Mouse (Mus musculus) ovary, postnatal 36 days (tissue): ENCODE data around the gene Rad51b.

Experiments used
- DNase-seq: peaks from one replicate; pipeline ENCODE4 v3.0.0; 2022; ENCODE audit warnings: low spot score, mixed read lengths

Rad51b gene

DNA sequence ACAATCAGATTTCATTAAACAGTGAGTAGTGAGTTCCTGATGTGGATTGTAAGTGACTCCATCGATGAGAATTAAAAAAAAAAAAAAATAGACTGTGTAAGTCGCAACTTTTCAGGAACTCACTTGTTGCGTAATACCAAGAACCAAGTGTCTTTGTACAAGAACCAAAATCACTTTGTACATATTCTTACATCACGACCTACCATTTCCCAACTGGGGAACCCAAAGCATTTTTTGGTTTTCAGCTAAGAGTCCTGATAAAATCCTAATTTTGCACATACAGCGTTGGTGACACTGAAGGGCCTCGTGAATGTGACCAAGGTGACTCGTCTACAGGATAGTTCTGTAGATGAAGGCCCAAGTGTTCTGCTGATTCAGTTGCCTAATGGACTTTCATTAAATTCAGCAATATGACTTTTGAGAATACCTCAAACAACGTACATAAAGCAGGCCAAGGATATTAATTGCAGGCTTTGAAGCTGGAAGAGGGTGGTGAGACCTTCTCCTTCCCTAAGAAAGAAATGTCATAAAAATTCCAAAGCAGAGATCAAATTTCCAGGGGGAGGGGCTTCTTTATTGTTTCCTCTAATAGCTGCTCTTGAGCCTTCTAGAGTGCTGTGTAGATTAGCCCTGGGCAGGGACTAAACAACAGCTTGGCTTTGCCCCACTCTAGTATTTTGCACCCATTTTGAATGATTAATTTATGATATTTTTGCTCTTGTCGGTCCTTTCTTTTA is 316.9 kb downstream of the Rad51b start:
- no peak for DNase-seq

DNA sequence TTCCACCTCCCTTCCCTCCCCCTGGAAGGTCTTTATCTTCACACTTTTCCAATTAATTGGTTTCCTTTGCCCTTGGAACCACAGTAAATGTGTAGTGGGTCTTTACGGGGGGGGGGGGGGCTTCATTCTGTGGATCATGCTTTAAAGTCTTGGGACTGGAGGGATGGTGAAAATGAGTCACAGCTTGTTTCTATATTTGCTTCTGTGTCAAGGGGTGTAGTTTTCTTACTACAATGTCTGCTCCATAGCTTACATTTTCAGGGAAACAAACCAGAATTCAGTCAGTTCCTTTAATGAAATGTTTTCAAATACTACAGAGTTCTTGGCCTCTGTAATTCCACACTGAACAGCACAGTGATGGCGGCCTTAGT is 317.5 kb downstream of the Rad51b start:
- no peak for DNase-seq

- DNase-seq, result no peak
Measured at GRCm38 (mm10) chr12:79615717-79616316, 318.7 kb downstream of the Rad51b start.

DNA sequence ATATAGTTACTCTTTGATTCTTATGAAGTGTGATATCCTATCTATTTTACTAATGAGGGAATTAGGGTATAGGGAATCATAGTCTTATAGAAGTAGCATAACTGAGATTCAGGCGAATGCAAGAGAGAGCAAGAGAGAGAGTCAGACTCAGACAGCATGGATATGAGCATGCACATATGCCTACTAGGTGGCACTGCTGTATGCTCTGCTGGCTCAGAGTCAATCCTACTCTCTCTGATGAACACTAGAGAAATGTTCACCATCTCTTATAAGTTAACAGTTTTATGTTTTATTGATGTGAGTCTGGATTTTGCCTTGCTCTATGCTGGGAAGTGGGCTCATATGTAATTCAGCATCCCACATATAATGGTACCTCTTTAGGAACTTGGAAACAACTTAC is 321.9 kb downstream of the Rad51b start:
- no peak for DNase-seq

- no peak for DNase-seq
Measured at GRCm38 (mm10) chr12:79620693-79621092, 323.6 kb downstream of the Rad51b start.

DNA sequence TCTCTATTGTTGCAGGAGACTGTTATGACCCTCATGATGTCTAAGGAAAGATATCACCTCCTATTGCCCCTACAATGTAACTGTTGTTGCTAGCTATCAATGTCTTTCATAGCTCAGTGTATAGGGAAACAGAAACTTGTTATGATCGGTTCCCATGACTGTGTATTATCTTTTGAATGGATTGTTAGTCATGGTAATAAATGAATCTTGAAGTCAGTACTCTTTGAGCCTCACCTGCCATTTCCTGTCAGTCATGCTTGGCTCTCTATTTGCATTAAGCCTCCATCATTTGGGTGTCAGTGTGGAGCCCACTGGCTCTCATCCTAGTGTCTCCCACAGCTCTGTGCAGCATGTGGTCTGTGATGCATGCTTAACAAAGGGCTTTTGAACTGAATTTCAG is 326.2 kb downstream of the Rad51b start:
- DNase-seq, result no peak

DNA sequence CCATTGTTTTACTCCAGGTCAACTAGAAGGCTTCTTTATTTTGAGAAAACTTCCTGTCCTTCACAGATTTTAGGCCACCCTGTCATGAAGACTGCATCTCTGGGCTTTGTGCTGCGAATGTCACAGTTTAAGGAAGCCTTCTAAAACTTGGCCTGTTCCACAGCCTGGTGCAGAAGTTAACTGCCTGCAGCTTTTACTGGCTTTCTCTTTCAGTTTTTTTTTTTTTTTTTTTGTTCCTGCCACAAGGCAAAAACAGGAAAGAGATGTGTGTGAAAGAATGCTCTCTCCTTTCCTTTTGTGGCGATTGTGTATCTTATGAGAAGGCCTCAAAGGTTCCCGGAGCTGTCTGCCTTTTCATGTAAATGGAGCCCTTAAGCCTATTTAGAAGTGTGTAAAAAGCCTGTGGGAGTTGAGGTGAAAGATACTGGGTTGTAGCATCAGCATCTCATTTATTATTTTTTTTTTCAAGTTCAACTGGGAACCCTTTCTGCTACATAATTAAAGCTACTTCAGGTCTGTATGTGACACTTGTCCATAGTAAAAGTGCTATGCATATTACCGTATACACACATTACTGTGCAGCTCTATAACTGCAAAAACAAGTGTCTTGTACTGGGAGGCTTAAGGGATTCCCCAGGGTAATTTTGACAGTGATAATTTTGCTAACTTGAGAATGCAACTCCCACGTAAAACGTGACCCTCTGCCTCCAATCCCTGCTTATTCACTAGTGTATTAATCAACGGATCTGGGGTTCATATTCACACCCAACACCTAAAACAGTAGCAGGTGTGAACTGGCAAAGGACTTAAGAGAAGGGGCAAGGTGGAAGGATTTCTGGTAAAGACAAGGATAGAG is 328.8 kb downstream of the Rad51b start:
- no peak for DNase-seq

DNA sequence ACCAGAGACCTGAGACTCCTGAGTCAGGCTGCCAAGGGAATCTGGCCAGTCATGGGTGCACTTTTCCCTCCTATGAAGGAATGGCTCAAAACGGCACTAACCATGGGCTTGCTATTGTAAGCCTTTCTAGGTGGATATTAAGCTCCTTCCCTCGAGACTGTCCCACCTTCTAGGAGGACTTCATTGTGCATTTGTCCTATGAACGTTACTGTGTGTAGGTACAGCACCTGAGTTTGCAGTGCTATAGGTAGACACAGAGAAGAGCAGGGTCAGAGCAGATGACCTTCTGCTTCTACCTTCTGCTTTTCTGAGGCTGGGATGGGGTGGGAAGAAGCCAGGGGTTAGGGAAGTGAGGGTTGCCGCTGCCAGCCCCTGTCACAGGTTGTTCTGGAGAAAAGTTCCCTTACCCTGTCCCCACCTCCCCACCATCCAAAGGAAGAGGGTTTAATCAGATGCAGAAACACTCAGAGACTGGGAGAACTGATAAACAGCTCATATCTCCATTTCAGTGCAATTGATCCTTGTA is 329.5 kb downstream of the Rad51b start:
- no peak for DNase-seq

DNA sequence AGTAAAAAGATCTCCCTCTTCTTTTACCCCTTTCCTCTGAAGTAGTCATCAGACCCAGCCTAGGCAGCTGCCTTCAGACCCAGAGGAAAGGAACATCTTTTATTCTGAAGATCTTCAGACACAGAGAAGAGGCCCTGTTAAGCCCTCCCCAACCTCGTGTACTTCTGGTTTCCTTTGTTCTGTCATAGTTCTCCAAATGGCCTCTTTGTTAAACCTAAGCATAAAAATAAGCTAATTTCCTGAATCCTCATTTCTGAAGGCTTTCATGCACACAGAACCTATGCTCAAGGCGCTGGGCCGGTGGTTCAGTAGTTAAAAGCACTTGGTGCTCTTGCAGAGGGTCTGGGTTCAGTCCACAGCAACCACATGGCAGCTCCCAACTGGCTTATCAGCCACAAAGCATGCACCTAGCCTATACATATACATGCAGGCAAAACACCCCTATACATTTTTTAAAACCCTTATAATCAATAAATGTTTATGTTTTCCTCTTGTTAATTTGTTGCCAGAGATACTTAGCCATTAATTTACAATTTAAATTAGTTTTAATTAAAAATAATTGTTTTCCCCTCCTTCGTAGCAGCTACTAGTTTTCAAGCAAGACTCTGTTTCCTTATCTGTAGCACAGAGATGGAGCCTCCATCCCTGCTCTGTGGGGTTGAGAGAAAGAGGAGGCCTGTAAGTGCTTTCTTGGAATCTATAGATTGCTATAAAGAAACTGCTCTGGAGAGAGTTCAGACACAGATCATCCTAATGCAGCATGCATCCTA is 330.5 kb downstream of the Rad51b start:
- DNase-seq, result no peak

GRCm38 (mm10) chr12:79628121-79628774 is 331.2 kb downstream of the Rad51b start:
- DNase-seq, result no peak

DNA sequence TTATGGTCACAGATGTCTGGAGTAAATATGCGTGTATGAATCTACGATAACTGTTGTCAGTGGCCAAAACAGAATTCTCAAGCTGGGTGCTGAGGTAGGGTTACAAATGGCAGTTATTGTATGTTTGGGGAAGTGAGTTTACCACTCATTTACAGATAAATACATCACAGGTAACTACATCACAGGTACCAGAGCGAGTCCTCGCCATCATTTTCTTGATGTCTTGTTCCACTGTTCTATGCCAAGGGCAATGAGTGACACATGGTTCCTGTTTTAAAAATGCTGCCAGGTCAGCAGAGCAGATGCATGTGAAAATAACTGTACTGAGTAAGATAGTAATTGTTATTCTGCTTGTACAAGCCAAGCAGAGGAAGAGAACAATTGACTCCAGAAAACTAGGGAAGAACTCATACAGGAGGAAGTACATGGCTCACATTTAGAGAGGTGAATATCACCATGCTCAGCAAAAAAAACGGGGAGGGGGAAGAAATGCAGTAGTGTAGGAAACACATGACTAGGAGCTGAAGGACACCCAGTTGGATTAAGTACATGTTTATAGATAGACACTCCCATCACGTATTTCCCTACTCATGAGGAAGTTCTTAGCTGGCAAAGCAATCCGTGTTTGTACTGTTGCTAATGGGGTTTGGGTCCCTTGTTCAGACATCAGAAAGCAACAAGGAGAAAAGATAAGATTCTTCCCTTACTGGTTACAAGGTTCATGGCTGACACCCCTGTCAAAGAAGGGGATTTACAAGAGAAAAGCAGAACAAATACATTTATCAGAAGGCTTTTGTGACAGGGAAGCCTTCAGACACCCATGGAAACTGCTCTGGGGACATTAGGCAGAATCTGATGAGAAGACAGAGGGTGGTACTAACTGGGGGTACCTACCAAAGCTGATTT is 333.1 kb downstream of the Rad51b start:
- no peak for DNase-seq

- no peak for DNase-seq
Measured at GRCm38 (mm10) chr12:79633458-79634106, 336.5 kb downstream of the Rad51b start.

DNA sequence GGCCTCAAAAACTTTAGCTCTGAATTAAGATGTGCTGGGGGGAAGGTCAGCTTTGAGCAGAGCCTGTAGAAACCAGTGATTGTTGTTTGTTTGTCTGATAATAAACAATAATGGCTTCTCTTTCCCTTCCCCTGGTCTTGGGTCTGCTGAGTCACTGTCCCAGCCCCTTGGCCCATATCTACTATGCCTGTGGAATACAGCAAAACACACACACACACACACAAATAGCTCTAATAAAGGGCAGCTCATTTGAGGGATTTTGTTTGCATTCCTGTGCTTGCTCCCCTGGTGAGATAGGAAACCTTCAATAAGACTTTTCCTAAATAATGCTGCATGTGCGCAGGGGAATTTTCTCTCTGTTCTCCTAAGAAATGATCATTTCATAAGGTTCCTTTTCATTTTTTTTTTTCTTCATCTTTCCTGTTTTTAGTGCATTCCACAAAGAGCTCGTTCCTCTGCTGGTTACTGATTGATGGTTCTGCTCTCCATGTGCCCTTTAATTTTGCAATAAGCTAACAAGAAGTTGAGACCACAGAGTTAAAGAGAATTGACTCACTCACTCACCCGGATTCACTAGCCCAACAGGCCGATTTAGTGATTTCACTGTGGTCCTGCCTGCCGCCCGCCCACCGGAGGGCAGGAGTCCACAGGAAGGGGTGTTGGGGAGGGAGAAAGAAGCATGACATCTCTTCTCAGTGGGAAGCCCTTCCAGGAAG is 344.6 kb downstream of the Rad51b start:
- DNase-seq, result peak; percentile 30

- DNase-seq, result no peak
Measured at GRCm38 (mm10) chr12:79642715-79643114, 345.6 kb downstream of the Rad51b start.

DNA sequence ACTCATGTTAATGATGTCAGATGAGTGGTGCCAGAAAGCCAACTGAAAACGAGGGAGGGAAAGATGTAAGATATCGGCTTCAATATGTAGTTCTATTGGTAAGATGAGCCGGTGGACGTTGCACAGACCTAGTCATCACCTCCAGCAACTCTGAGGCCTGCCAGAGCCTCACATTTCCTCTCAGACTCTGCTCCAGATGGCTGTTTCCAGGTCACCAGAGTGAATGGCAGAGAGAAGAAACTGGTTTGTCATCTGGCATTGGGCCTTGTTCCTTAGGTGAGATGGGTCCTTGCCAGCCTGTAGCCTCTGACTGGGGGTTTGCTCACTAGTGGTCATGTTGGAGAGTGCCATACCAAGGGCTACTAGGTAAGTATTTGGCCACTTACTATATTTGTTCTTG is 348.6 kb downstream of the Rad51b start:
- no peak for DNase-seq

- no peak for DNase-seq
Measured at GRCm38 (mm10) chr12:79646646-79647164, 349.6 kb downstream of the Rad51b start.

- DNase-seq, result no peak
Measured at GRCm38 (mm10) chr12:79647382-79647781, 350.3 kb downstream of the Rad51b start.

DNA sequence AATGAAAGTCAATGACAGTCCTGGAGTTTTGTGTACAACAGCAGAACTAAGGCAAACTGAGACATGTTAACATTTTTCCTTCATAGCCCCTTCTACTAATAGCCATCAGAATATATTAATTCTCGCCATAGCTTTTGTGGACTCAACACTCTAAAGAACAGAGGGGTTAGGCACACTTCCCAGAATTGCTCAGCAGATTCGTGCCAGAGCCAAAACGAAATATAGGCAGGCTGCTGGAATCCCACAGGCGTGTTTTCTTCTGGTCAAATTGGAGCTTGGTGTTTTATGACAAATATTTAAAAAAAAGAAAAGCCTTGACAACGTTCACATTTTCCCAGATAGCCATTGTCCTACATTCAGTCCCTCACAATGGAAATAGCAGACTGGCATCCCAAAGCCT is 350.9 kb downstream of the Rad51b start:
- DNase-seq, result no peak
